Mouse (Mus musculus): ENCODE measurements around the gene Hist1h3d.

GRCm38 (mm10) chr13:23575271-23575851 is at the start of gene Hist1h3d:
- TF ChIP-seq CTCF (IDR thresholded peaks at IDR 0.05; ENCODE audit: low read depth, low read length) (no peak), GATA1 (IDR thresholded peaks at IDR 0.05; ENCODE audit: borderline replicate concordance, low read length) (no peak), TAL1 (conservative IDR thresholded peaks at IDR 0.05; ENCODE audit: low read depth, low read length) (no peak), POLR2AphosphoS5 (IDR thresholded peaks at IDR 0.05; ENCODE audit: insufficient replicate concordance, low read depth, low read length) (no peak; the same call in 1 of the 2 replicates)
